Mouse (Mus musculus) small intestine, adult 2 months (tissue): ENCODE measurements around the gene Timeless.

ENCODE experiments used
- CTCF ChIP-seq: fragments of 200-500 bp; IDR thresholded peaks from 2 replicates; pipeline ENCODE4 v1.5.1; 2012; ENCODE audit warnings: low read depth, mild to moderate bottlenecking, control low read depth, inconsistent platforms, low read length, moderate library complexity, mixed read lengths; ENCODE audit not compliant: insufficient replicate concordance, insufficient read length; ENCODE audit errors: extremely low read depth
- POLR2A ChIP-seq: fragments of 200-500 bp; IDR thresholded peaks from 2 replicates; pipeline ENCODE4 v1.6.1; 2012; ENCODE audit warnings: low read depth, mild to moderate bottlenecking, control low read depth, inconsistent platforms, low read length, moderate library complexity

DNA sequence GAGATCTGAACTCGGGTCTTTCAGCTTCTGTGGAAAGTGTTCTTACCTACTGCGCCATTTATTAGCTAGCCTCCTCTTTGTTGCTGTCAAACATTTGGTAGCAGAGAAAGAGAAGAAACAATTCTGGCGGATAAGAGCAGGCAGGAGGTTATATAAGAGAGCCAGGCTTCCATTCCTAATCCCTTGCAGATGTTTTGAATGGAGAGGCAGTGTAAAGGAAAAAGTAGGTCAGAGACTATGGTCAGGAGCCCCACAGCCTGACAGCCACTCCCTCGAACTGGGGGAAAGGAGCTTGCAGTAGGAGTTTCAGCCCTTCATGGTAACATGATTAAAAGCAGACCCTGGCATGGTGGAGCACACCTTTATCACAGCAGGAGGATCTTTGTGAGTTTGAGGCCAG, 4.5 kb downstream of the Timeless start:
- TF ChIP-seq CTCF = no peak
- no peak for TF ChIP-seq POLR2A
